Mouse (Mus musculus) myocyte (in vitro differentiated cells): ENCODE measurements around the gene Olfr429.

Source experiments
- CEBPB ChIP-seq: IDR thresholded peaks from 2 replicates; pipeline ENCODE4 v1.6.1; 2011; ENCODE audit warnings: mild to moderate bottlenecking, moderate library complexity; ENCODE audit not compliant: poor library complexity, insufficient read depth, severe bottlenecking
- E2F4 ChIP-seq: IDR thresholded peaks from one replicate; pipeline ENCODE4 v1.6.1; 2011; ENCODE audit warnings: mild to moderate bottlenecking, control low read depth, moderate library complexity; ENCODE audit not compliant: insufficient read depth
- MAX ChIP-seq: IDR thresholded peaks from one replicate; pipeline ENCODE4 v1.6.1; 2011; ENCODE audit warnings: low read depth, mild to moderate bottlenecking, control low read depth
- MYOD1 ChIP-seq, 3 experiments: IDR thresholded peaks; one replicate each; pipeline ENCODE4 v1.6.1; 2011; ENCODE audit warnings: control low read depth in 2 of 3, low read depth in 2 of 3, mild to moderate bottlenecking in 2 of 3, moderate library complexity in 1 of 3; ENCODE audit not compliant: insufficient read length in 2 of 3, control insufficient read depth in 1 of 3
- MYOG ChIP-seq, 3 experiments: IDR thresholded peaks; one replicate each; pipeline ENCODE4 v1.6.1; 2011; ENCODE audit warnings: control low read depth in 2 of 3, low read depth in 2 of 3, mild to moderate bottlenecking in 2 of 3; ENCODE audit not compliant: insufficient read length in 2 of 3, control insufficient read depth in 1 of 3, insufficient read depth in 1 of 3
- POLR2A ChIP-seq: IDR thresholded peaks from one replicate; pipeline ENCODE4 v1.6.1; 2011; ENCODE audit warnings: low read depth, mild to moderate bottlenecking, control low read depth, moderate library complexity; ENCODE audit not compliant: insufficient read length
- POLR2AphosphoS2 ChIP-seq: IDR thresholded peaks from one replicate; pipeline ENCODE4 v1.6.1; 2011; ENCODE audit warnings: low read depth, control low read depth; ENCODE audit not compliant: insufficient read length
- TCF12 ChIP-seq: IDR thresholded peaks from one replicate; pipeline ENCODE4 v1.6.1; 2011; ENCODE audit warnings: mild to moderate bottlenecking, control low read depth; ENCODE audit not compliant: poor library complexity, insufficient read depth, severe bottlenecking
- USF1 ChIP-seq: IDR thresholded peaks from one replicate; pipeline ENCODE4 v1.6.1; 2011; ENCODE audit warnings: low read depth, mild to moderate bottlenecking, control low read depth, moderate library complexity

- TF ChIP-seq POLR2A = no peak
- no peak for TF ChIP-seq USF1
- TF ChIP-seq E2F4 = no peak
- TF ChIP-seq TCF12 = no peak
- no peak for TF ChIP-seq MAX
- no peak for TF ChIP-seq CEBPB
- TF ChIP-seq POLR2AphosphoS2 = no peak
- no peak for TF ChIP-seq MYOG (IDR thresholded peaks at IDR 0.05; ENCODE audit: control insufficient read depth in 1 of 3, insufficient read depth in 1 of 3, insufficient read length in 2 of 3, low read depth in 2 of 3)
- TF ChIP-seq MYOD1 (IDR thresholded peaks at IDR 0.05; ENCODE audit: control insufficient read depth in 1 of 3, insufficient read length in 2 of 3, low read depth in 2 of 3) = no peak
Observed at GRCm38 (mm10) chr1:174040523-174041177, 43.5 kb upstream of the Olfr429 start, which contains the start of gene Olfr433.
